Mouse (Mus musculus) liver, postnatal 0 days (tissue): Measurements from ENCODE around the gene Mapk10. TPM values are rescaled to one million over a fixed set of nuclear protein-coding genes. Genes with fewer than 3 reads are reported as not detected.

Experiments
- ATAC-seq: fragments of 200-750 bp; cut with Nextera tagmentation; 2 replicates; pipeline ENCODE4 v1.8.0; 2017; ENCODE audit warnings: mild to moderate bottlenecking, moderate library complexity
- DNase-seq: peaks from one replicate; pipeline ENCODE4 v3.0.0-alpha.2; 2016
- H3K27ac ChIP-seq: fragments of 300-500 bp; sonication (generic); 2 replicates; pipeline ENCODE4 v1.5.1; 2014; ENCODE audit warnings: antibody characterized with exemption, moderate library complexity, mild to moderate bottlenecking, low read depth
- H3K27me3 ChIP-seq: fragments of 300-500 bp; sonication (generic); 2 replicates; pipeline ENCODE4 v1.6.1; 2014; ENCODE audit warnings: low read length, control low read depth, mixed read lengths; ENCODE audit not compliant: insufficient read depth
- H3K36me3 ChIP-seq: fragments of 300-500 bp; sonication (generic); replicated peaks from 2 replicates; pipeline ENCODE4 v1.6.1; 2014; ENCODE audit warnings: mild to moderate bottlenecking, control low read depth, low read length, moderate library complexity, mixed read lengths; ENCODE audit not compliant: insufficient read depth
- H3K4me1 ChIP-seq: fragments of 300-500 bp; sonication (generic); 2 replicates; pipeline ENCODE4 v1.6.1; 2014; ENCODE audit warnings: antibody characterized with exemption, mild to moderate bottlenecking, control low read depth; ENCODE audit not compliant: insufficient read depth
- H3K4me2 ChIP-seq: fragments of 300-500 bp; sonication (generic); 2 replicates; pipeline ENCODE4 v1.6.1; 2014; ENCODE audit warnings: low read depth, mild to moderate bottlenecking, low read length, moderate library complexity, mixed read lengths
- H3K4me3 ChIP-seq: fragments of 300-500 bp; sonication (generic); 2 replicates; pipeline ENCODE4 v1.5.1; 2014; ENCODE audit warnings: low read depth, low read length
- H3K9ac ChIP-seq: fragments of 300-500 bp; sonication (generic); replicated peaks from 2 replicates; pipeline ENCODE4 v1.6.1; 2014; ENCODE audit warnings: mild to moderate bottlenecking, moderate library complexity
- H3K9me3 ChIP-seq: fragments of 300-500 bp; sonication (generic); 2 replicates; pipeline ENCODE4 v1.6.1; 2016; ENCODE audit warnings: mild to moderate bottlenecking, control low read depth, low read length, mixed read lengths
- CTCF ChIP-seq: sonication (generic); IDR thresholded peaks from 2 replicates; pipeline ENCODE4 v1.5.1; 2016; ENCODE audit warnings: antibody characterized with exemption, low read depth
- EP300 ChIP-seq: IDR thresholded peaks from 2 replicates; pipeline ENCODE4 v1.6.1; 2016; ENCODE audit warnings: antibody characterized with exemption, low read depth, mild to moderate bottlenecking
- WGBS: fragments of 180-500 bp; shearing (Covaris S2); extraction: QIAGEN DNeasy Blood & Tissue Kit; methylation state at CpG from one replicate; pipeline ENCODE4 v1.1.7; 2014; ENCODE audit not compliant: insufficient replicate concordance; 5-methylcytosine and 5-hydroxymethylcytosine counted together
- polyA plus RNA-seq: library from polyadenylated mRNA; unstranded; fragments of >200 nt; fragmentation: Nextera tagmentation; extraction: Ambion mirVana; gene quantifications from 2 replicates; pipeline ENCODE4 v1.2.1, GENCODE M21; 2015

The Mapk10 gene
- polyA plus RNA-seq, 1 experiment from 2014 or later: not detected

DNA sequence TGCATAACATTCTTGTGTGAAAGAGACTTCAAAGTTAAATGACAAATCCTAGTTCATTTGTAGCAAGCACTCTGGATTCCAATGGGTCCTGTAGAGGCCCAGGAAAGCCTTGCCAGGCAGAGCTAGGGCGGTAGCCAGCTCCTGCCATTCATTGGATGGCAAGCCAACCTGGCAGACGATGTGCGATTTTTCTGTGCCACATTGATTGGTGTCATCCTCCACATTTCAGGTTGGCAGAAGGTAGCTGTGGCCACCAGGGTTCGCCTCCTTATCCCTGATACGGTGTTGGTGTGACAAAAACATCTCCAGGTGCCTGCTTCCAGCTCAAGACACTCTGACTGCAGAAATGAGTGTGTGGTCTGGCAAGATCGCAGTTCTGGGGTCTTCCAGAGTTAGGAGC is 210.6 kb downstream of the Mapk10 start:
- no peak overlapping the region for H3K4me3 ChIP-seq
- no peaks in the 10 kb centered on the region for H3K27me3 ChIP-seq
- ATAC-seq: no peak
- H3K9me3 ChIP-seq: no peaks in the 10 kb centered on the region
- no peak overlapping the region for H3K4me2 ChIP-seq
- H3K27ac ChIP-seq: no peak overlapping the region
- no peak overlapping the region for H3K9ac ChIP-seq
- 82% methylated on average over 6 of the region's 6 CpGs for WGBS
- H3K4me1 ChIP-seq: no peaks in the 10 kb centered on the region
- no peaks in the 10 kb centered on the region for H3K36me3 ChIP-seq
- no peak for DNase-seq
- no peak for TF ChIP-seq EP300
- TF ChIP-seq CTCF: no peak

DNA sequence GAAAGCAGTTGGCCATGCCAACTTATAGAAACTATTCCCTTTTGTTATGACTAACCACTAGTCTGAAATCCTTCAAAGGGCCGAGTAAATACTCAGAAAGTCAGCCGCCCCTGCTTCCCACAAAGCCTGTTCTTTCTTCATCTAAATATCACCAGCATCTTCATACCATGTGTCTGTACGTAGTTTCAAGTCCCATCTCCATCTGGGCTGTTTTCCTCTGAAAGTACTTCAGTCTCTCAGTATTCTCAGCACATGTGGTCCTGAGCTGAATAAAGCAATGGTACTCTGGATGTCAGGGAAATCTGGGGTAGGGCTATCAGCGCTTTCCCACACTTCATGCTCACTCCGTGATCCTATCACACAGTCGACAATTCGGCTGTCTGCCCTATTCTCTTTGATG is 212.6 kb downstream of the Mapk10 start:
- no peak overlapping the region for H3K27ac ChIP-seq
- no peak overlapping the region for H3K4me3 ChIP-seq
- TF ChIP-seq EP300 (no peak), CTCF (no peak)
- H3K4me2 ChIP-seq: no peak overlapping the region
- H3K9ac ChIP-seq: no peak overlapping the region
- DNase-seq (no peak), ATAC-seq (no peak)
- no peaks in the 10 kb centered on the region for H3K4me1 ChIP-seq
- WGBS: 78% methylated on average over 7 of the region's 7 CpGs
- no peaks in the 10 kb centered on the region for H3K36me3 ChIP-seq
- no peaks in the 10 kb centered on the region for H3K27me3 ChIP-seq
- no peaks in the 10 kb centered on the region for H3K9me3 ChIP-seq

DNA sequence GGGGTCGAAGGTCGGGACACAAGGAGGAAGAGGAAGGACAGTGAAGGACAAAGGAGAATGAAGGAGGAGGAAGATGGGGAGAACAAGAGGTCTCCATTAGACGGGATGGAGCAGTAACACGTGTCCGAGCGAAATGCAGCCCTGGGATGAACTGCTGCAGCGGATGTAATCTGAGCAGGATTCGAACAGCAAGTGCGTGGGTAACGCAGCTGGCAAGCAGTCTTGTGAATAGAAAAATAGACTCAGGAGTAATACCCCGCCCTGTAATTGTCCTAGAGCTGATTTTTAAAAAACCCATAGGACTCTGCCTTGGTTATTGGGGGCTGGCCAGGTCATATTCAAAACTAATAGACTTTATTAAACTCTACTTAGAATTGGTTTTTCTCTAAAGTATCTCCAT is 213.2 kb downstream of the Mapk10 start:
- H3K9me3 ChIP-seq: no peaks in the 10 kb centered on the region
- H3K4me2 ChIP-seq: no peak overlapping the region
- TF ChIP-seq CTCF (no peak), EP300 (no peak)
- H3K36me3 ChIP-seq: no peaks in the 10 kb centered on the region
- H3K4me3 ChIP-seq: no peak overlapping the region
- H3K27ac ChIP-seq: no peak overlapping the region
- H3K9ac ChIP-seq: no peak overlapping the region
- WGBS: 80% methylated on average over 11 of the region's 11 CpGs
- ATAC-seq (no peak), DNase-seq (no peak)
- H3K27me3 ChIP-seq: no peaks in the 10 kb centered on the region
- H3K4me1 ChIP-seq: no peaks in the 10 kb centered on the region

DNA sequence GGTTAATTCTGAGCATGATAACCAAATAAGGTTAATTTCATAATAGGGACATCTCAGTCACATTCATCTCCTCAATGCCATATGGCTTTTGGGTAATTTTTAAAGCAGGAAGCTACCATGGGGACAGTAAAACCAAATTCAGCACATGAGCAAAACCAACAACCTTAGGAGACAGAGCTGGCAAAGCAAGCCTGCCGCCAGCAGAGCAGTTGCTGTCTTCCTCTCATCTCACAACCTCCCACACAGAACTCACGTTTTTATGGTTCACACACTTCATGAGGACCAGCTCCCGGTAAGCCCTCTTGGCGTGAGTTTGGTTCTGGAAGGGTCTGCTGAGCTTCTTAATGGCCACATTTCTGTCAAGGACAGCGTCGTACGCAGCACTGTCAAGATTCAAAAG is 214.8 kb downstream of the Mapk10 start:
- no peak for DNase-seq
- H3K4me3 ChIP-seq: no peak overlapping the region
- H3K9me3 ChIP-seq: no peaks in the 10 kb centered on the region
- no peaks in the 10 kb centered on the region for H3K36me3 ChIP-seq
- no peaks in the 10 kb centered on the region for H3K27me3 ChIP-seq
- ATAC-seq: no peak
- no peak overlapping the region for H3K4me2 ChIP-seq
- no peak overlapping the region for H3K27ac ChIP-seq
- H3K4me1 ChIP-seq: no peaks in the 10 kb centered on the region
- H3K9ac ChIP-seq: no peak overlapping the region
- no peak for TF ChIP-seq CTCF
- TF ChIP-seq EP300: no peak
- WGBS: 80% methylated on average over 7 of the region's 7 CpGs

DNA sequence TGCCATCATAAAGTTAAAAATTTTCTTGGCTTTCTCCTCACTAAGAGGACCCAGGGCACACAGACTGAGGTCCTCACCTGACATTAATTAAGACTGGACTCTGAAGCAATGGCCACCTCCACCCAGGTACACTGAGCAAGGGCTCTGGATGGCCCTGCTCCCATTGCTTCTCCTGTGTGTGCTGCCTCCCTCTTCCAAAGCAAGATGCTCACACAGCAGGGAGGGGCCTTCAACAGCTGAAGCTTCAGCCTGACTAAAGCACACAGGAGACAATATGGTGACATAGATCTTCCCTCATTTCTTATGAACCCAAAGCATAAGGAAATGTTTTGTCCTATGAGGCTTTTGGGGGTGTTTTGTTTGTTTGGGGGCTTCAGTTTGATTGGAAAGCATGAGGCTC is 215.2 kb downstream of the Mapk10 start:
- Histone ChIP-seq H3K9me3 (no peaks in the 10 kb centered on the region), H3K36me3 (no peaks in the 10 kb centered on the region), H3K9ac (no peak overlapping the region), H3K4me2 (no peak overlapping the region), H3K4me3 (no peak overlapping the region), H3K27me3 (no peaks in the 10 kb centered on the region), H3K27ac (no peak overlapping the region), H3K4me1 (no peaks in the 10 kb centered on the region)
- no peak for TF ChIP-seq CTCF
- no peak for TF ChIP-seq EP300
- DNase-seq (no peak), ATAC-seq (no peak)

DNA sequence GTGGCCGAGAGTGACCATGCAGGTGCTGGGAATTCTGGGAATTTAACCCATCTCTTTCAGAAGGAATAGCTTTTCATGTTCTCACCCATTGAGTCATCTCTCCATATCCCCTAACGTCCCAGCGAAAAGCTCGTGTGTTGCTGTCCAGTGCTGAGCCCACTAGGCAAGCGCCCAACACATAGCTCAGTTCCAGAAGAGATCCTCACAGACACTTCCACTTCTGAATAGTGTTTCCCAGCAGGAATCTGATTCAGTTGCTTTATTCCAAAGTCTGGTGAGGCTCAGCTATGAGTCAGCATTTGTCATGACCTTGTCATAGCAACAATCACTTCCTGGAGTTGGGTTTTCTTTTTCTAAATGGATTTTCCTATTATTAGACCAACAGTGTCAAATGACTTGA is 217.2 kb downstream of the Mapk10 start:
- 72% methylated on average over 5 of the region's 5 CpGs for WGBS

DNA sequence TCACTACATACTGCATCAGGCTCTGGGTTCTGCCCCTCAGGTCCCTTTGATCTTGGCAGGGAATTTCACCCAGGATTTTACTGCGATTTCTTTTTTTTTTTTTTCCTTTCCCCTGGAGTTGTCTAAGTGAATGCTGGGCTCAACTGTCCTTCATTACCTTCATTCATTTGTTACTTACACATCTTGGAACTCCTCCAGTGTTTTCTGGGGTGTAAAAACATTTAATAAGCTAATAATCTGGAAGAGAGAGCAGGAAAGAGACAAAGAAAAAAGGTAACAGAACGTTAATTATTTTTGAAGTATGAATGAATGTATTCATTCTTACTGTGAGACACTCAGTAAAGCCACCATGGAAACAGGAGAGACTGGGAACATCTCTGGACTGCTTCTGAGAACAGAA is 219.4 kb downstream of the Mapk10 start:
- Histone ChIP-seq H3K4me3 (no peak overlapping the region), H3K9me3 (no peaks in the 10 kb centered on the region), H3K36me3 (no peaks in the 10 kb centered on the region), H3K4me2 (no peak overlapping the region), H3K9ac (no peak overlapping the region), H3K27me3 (no peaks in the 10 kb centered on the region), H3K4me1 (no peaks in the 10 kb centered on the region), H3K27ac (no peak overlapping the region)
- no peak for DNase-seq
- no peak for ATAC-seq
- TF ChIP-seq CTCF: no peak
- no peak for TF ChIP-seq EP300
- WGBS: 66% methylated on average over 2 of the region's 2 CpGs

More for the DNA sequence above, 217.2 kb downstream of the Mapk10 start:
- H3K9ac ChIP-seq: no peak overlapping the region
- H3K27me3 ChIP-seq: no peaks in the 10 kb centered on the region
- H3K9me3 ChIP-seq: no peaks in the 10 kb centered on the region
- H3K4me2 ChIP-seq: no peak overlapping the region
- TF ChIP-seq CTCF (no peak), EP300 (no peak)
- H3K4me1 ChIP-seq: no peaks in the 10 kb centered on the region
- H3K36me3 ChIP-seq: no peaks in the 10 kb centered on the region
- H3K4me3 ChIP-seq: no peak overlapping the region
- ATAC-seq (no peak), DNase-seq (no peak)
- no peak overlapping the region for H3K27ac ChIP-seq
